Mouse (Mus musculus) lung, postnatal 25 days (tissue): ENCODE measurements around the gene Arhgap4.

Experiments
- DNase-seq: peaks from one replicate; pipeline ENCODE4 v3.0.0; 2022; ENCODE audit warnings: low spot score

The Arhgap4 gene

GRCm38 (mm10) chrX:73914827-73915703, 6.6 kb downstream of the Arhgap4 start:
- peak; percentile 96 for DNase-seq

DNA sequence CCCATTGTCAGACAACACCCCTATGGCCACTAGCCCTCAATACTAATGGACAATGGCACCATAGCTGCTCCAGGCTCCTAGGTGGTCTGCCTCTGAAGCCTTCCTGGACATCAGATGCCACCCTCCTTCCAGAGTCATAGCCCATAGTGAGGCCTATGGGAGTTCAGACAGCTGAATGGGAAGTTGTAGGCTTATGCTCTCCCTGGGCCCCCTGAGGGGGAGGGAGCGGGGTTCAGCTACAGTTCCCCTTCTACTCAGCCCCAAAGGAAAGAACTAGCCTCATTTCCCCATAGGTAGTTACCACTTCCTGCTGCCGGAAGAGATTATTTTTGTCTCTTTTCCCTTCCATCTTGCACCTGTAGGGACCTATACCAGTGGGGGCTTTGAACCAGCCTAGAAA, 10.1 kb downstream of the Arhgap4 start:
- DNase-seq: peak; percentile 37

GRCm38 (mm10) chrX:73911156-73911555, 10.5 kb downstream of the Arhgap4 start:
- no peak for DNase-seq

GRCm38 (mm10) chrX:73910451-73910850, 11.2 kb downstream of the Arhgap4 start:
- DNase-seq: no peak

DNA sequence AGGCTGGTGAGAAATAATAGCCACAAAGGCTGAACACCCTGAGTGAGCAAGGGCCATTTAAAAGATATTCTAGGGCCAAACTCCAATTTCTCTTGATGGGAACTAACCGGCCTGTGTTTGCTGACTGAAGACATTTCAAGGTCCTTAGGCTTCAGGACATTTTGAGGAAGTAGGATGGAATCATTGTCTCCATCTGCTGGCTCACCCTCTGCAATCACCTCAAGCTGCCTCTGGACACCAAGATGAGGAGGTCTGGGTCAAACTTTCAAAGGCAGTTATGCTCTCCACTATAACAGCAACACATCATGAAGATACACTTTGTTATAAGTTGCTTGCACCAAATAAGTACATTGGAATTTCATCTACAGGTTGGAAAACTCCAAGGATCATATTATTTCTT, 11.6 kb downstream of the Arhgap4 start:
- no peak for DNase-seq

- DNase-seq: no peak
Observed at GRCm38 (mm10) chrX:73897959-73898358, 23.7 kb downstream of the Arhgap4 start.

DNA sequence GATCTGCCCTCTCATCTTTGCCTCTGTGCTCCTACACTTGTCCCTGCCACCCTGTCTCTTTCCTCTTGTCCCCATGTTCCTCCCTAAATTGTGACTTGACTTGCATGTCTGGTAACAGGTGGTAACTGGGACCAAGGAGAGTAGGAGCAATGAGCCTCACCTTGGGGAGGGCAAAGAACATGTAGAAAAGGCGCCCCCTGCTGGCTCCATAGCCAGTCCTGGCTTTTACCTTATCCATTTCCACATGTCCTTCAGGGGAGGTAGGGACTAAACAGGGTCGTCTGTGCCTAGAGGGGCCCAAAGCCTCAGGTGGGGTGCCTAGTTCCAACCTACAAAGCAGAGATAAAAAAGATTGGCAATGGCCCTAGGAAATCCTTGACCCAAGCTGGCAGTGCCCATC, 26.0 kb downstream of the Arhgap4 start, which contains the start of gene L1cam:
Gene L1cam (minus strand): TSS at position 387 of the 400 bp plus-strand sequence.
- no peak for DNase-seq

GRCm38 (mm10) chrX:73892833-73893232, 28.8 kb downstream of the Arhgap4 start:
- DNase-seq: no peak

- no peak for DNase-seq
Observed at GRCm38 (mm10) chrX:73891551-73892152, 30.0 kb downstream of the Arhgap4 start, which contains the start of gene Avpr2. Gene Avpr2, plus strand, starts transcription at chrX:73892102.

GRCm38 (mm10) chrX:73881463-73881862, 40.2 kb downstream of the Arhgap4 start:
- DNase-seq: no peak

- DNase-seq: no peak
Observed at GRCm38 (mm10) chrX:73881036-73881427, 40.6 kb downstream of the Arhgap4 start.

GRCm38 (mm10) chrX:73880194-73881035, 41.3 kb downstream of the Arhgap4 start:
- peak; percentile 19 for DNase-seq

DNA sequence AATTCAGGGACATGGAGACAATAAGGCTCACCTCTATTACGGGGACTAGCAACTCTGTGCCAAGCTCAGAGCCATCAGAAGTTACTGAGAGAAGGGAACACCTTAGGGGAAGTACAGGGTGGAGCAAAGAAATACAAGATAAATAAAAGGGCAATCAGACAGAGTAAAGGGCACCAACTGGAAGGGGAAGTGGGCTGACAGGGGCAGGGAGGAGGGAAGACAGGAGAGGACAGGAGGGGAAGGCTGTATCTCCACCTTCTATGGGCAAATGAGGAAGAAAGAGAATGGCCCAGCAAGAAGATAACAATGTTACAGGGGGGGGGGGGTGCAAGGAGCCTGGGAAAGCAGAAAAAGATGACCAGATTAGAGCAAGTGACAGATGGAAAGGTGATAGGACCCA, 44.7 kb downstream of the Arhgap4 start:
- no peak for DNase-seq

- DNase-seq: no peak
Observed at GRCm38 (mm10) chrX:73875881-73876280, 45.8 kb downstream of the Arhgap4 start.

- no peak for DNase-seq
Observed at GRCm38 (mm10) chrX:73871956-73872355, 49.7 kb downstream of the Arhgap4 start.

- DNase-seq: no peak
Observed at GRCm38 (mm10) chrX:73871474-73871873, 50.2 kb downstream of the Arhgap4 start.

DNA sequence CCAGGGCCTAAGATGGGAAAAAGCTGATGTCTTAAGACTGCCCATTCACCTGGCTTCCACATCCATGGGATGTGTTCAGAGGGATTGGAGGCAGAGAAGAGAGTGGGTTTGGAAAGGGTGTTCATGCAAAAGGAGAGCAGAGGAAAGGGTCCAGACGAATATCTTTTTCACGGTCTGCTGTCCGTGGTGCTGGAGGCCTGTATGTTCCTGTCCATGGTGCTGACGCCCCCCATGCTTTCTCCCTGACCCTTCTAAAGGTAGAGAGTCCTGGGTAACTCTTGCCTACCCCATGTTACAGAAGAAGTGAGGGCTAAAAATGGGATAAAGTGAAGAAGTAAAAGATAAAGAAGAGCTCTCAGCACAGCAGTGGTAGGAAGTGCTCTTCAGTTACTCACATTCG, 52.3 kb downstream of the Arhgap4 start:
- DNase-seq: no peak

- DNase-seq: no peak
Observed at GRCm38 (mm10) chrX:73867852-73868251, 53.8 kb downstream of the Arhgap4 start.

DNA sequence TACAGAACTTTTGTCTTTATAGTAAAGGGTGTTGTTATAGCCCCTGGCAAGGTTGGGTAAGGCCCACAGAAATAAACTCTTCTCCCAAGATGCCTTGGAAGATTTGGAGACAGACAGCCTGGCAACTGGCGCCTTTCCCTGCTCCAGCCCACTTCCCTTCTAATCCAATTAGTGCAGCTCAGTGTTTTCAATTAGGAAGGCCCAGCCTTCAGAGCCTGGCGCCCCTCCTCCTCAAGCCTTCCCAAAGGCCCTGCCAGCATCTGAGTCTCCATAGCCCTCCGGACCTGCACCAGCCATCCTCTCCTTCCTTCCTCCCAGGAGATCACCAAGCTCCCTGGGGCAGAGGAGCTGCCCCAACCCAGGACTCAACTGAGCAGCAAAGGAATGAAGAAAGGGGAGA, 54.4 kb downstream of the Arhgap4 start:
- no peak for DNase-seq

GRCm38 (mm10) chrX:73864692-73865091, 57.0 kb downstream of the Arhgap4 start:
- no peak for DNase-seq

DNA sequence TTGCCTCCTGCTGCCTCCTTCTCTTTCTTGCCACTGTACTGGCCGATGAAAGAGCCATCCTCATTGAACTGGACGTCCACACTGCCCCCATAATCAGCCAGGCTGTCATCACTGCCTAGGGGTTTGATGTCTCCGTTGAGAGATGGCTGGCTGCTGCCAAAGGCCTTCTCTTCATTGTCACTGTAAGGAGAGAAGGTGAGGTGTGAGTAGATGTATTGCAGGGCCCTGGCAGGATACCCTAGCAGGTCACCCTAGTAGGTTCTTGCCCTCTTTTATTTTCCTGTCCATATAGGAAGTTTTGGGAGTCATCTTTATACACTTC, 66.6 kb downstream of the Arhgap4 start:
- DNase-seq: no peak

- no peak for DNase-seq
Observed at GRCm38 (mm10) chrX:73854326-73855086, 67.2 kb downstream of the Arhgap4 start.
